Comparison of ENCODE assay signal across 9 mouse cellular contexts in the genomic region with DNA sequence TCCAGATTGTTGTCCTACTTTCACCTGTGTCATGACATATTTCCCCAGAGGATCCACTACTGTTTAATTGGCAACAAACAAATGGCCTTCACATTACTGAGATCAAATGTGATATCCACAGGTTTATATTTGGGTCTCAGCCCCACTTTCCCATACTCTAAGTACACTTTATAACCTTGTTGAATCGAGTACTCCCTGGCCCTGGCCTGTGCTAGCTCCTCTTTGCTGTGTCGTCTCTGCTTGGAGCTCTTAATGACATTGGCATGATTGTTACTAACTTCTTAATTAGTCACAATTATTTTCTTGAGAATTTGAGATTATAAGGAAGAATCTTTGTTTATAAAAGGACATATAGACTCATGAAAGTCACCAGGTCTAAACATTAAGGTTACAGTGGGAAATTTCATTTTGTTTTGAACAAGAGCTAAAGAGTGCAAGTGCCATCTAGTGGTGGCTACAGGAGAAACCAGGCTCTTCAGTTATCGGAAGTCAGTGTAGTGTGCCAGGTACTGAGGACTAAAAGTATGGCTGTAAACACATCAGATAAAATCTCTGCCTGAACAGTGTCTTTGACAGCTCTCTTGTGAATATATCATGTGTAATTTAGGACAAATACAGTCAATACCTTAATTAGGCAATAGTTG. TPM values are rescaled to one million over a fixed set of nuclear protein-coding genes. Genes with fewer than 3 reads are reported as not detected.
A peak's percentile ranks its signal among the peaks of the same experiment; 100 is the strongest.
DNase-seq lines count a peak whose midpoint lies in the region; ATAC-seq and TF ChIP-seq lines count a peak whose summit lies in the region.
"Had no signal": no experiment of that assay in that cellular context is flagged by ENCODE, and none has a peak within 500 bp of the region (broad histone marks: within the 10 kb centered on the region; RNA-seq: fewer than 3 reads in every experiment).

No protein-coding gene starts in this region.

- no peak for ATAC-seq in kidney, embryonic 14.5 days (ENCODE audit: low FRiP score, low TSS enrichment)

- no peaks in the 10 kb centered on the region for H3K36me3 ChIP-seq in kidney, adult 2 months (ENCODE audit: control insufficient read depth, insufficient read depth, low read length)
- no peaks in the 10 kb centered on the region for H3K36me3 ChIP-seq in kidney, embryonic 14.5 days (ENCODE audit: control insufficient read depth, insufficient read depth, low read length)
- no peaks in the 10 kb centered on the region for H3K36me3 ChIP-seq in embryonic facial prominence, embryonic 10.5 days (replicated peaks)

- no peaks in the 10 kb centered on the region; the same call in 1 of the 2 replicates for H3K27me3 ChIP-seq in kidney, adult 2 months (replicated peaks; ENCODE audit: control insufficient read depth, insufficient read depth, low read length)
- H3K27me3 ChIP-seq in kidney, embryonic 14.5 days (ENCODE audit: control insufficient read depth, insufficient read depth, low read length), result no peaks in the 10 kb centered on the region
- H3K27me3 ChIP-seq in embryonic facial prominence, embryonic 10.5 days (replicated peaks; ENCODE audit: low read depth, poor library complexity, severe bottlenecking), result no peaks in the 10 kb centered on the region

- no peak overlapping the region for H3K27ac ChIP-seq in kidney, adult 2 months (ENCODE audit: insufficient read depth, low read depth, low read length)
- no peak overlapping the region for H3K27ac ChIP-seq in kidney, embryonic 14.5 days (ENCODE audit: low read depth, low read length)
- no peak overlapping the region for H3K27ac ChIP-seq in embryonic facial prominence, embryonic 10.5 days (replicated peaks)

- DNase-seq in kidney, adult 2 months, result peak; percentile 27
- DNase-seq in MN1 (ENCODE audit: low spot score), result peak; percentile 50
- peak; percentile 9 for DNase-seq in embryonic facial prominence, embryonic 10.5 days (ENCODE audit: low spot score)
- peak; percentile 14 for DNase-seq in layer of hippocampus, adult 9-11 months
- peak; percentile 23 to 43 for DNase-seq in right cerebral cortex, postnatal 10 days (ENCODE audit: low spot score in 2 of 2)
- no peak for DNase-seq in ovary, adult 18-20 months (ENCODE audit: low spot score)
- no peak for DNase-seq in adrenal gland, adult 8-10 months

- H3K9me3 ChIP-seq in kidney, embryonic 14.5 days (ENCODE audit: control insufficient read depth, low read length), result no peaks in the 10 kb centered on the region
- H3K9me3 ChIP-seq in embryonic facial prominence, embryonic 10.5 days, result no peaks in the 10 kb centered on the region

- no peak overlapping the region for H3K9ac ChIP-seq in kidney, embryonic 14.5 days (ENCODE audit: low read depth, low read length)

- 54% methylated on average over 3 of the region's 3 CpGs for WGBS in kidney, adult 2 months
- 64% methylated on average over 3 of the region's 3 CpGs for WGBS in kidney, embryonic 14.5 days
- WGBS in embryonic facial prominence, embryonic 10.5 days, result 60% methylated on average over 3 of the region's 3 CpGs

- H3K4me2 ChIP-seq in kidney, embryonic 14.5 days (replicated peaks; ENCODE audit: low read depth, low read length), result no peak overlapping the region

- no peaks in the 10 kb centered on the region for H3K4me1 ChIP-seq in kidney, adult 2 months (ENCODE audit: control insufficient read depth, insufficient read depth, low read length)
- H3K4me1 ChIP-seq in kidney, embryonic 14.5 days (ENCODE audit: control insufficient read depth, insufficient read depth, low read length), result no peaks in the 10 kb centered on the region
- no peaks in the 10 kb centered on the region for H3K4me1 ChIP-seq in embryonic facial prominence, embryonic 10.5 days

- no peak overlapping the region for H3K4me3 ChIP-seq in kidney, adult 2 months (ENCODE audit: insufficient read depth, low read depth, low read length)
- H3K4me3 ChIP-seq in kidney, embryonic 14.5 days (ENCODE audit: low read length), result no peak overlapping the region
- H3K4me3 ChIP-seq in embryonic facial prominence, embryonic 10.5 days, result no peak overlapping the region

- TF ChIP-seq POLR2A in kidney, adult 2 months (IDR thresholded peaks at IDR 0.05; ENCODE audit: low read depth, low read length), result no peak

- TF ChIP-seq CTCF in kidney, adult 2 months (conservative IDR thresholded peaks at IDR 0.05; ENCODE audit: insufficient read depth, insufficient read length, low read depth, low read length), result 0 out of 2 replicates have a peak, but pooled peaks have one; percentile 13

RNA-seq across cellular contexts. Expression of a gene that starts 12.9 kb away (rescaled TPM):
- polyA plus RNA-seq in kidney, adult 2 months (2012; rRNA removed), result not detected in 2 replicates
- not detected in 2 replicates for polyA plus RNA-seq in kidney, embryonic 14.5 days (2014; fragmentation: Nextera tagmentation; extraction: Ambion mirVana)
- polyA plus RNA-seq in embryonic facial prominence, embryonic 10.5 days (2016; fragmentation: Nextera tagmentation; extraction: Ambion mirVana), result not detected in 2 replicates
- not detected for total RNA-seq in adrenal gland, adult 8-10 months (2022)
- total RNA-seq: layer of hippocampus, adult 8-10 months had no signal

RNA-seq across cellular contexts. Expression of a gene that starts 24.0 kb away (rescaled TPM):
- polyA plus RNA-seq in kidney, adult 2 months (2012; rRNA removed), result not detected in 2 replicates
- polyA plus RNA-seq in kidney, embryonic 14.5 days (2014; fragmentation: Nextera tagmentation; extraction: Ambion mirVana), result not detected in 2 replicates
- not detected in 2 replicates for polyA plus RNA-seq in embryonic facial prominence, embryonic 10.5 days (2016; fragmentation: Nextera tagmentation; extraction: Ambion mirVana)
- total RNA-seq in adrenal gland, adult 8-10 months (2022), result not detected
- total RNA-seq: layer of hippocampus, adult 8-10 months had no signal

RNA-seq across cellular contexts. Expression of a gene that starts 30.3 kb away (rescaled TPM):
- not detected in 2 replicates for polyA plus RNA-seq in kidney, adult 2 months (2012; rRNA removed)
- 0.10 and 0.30 TPM in 2 replicates for polyA plus RNA-seq in kidney, embryonic 14.5 days (2014; fragmentation: Nextera tagmentation; extraction: Ambion mirVana)
- polyA plus RNA-seq in embryonic facial prominence, embryonic 10.5 days (2016; fragmentation: Nextera tagmentation; extraction: Ambion mirVana), result 0.64 and 0.72 TPM in 2 replicates
- total RNA-seq in adrenal gland, adult 8-10 months (2022), result not detected

RNA-seq across cellular contexts. Expression of a gene that starts 37.2 kb away (rescaled TPM):
- not detected in 2 replicates for polyA plus RNA-seq in kidney, adult 2 months (2012; rRNA removed)
- not detected in 2 replicates for polyA plus RNA-seq in kidney, embryonic 14.5 days (2014; fragmentation: Nextera tagmentation; extraction: Ambion mirVana)
- polyA plus RNA-seq in embryonic facial prominence, embryonic 10.5 days (2016; fragmentation: Nextera tagmentation; extraction: Ambion mirVana), result not detected in 2 replicates
- total RNA-seq in adrenal gland, adult 8-10 months (2022), result not detected
- total RNA-seq: layer of hippocampus, adult 8-10 months had no signal

RNA-seq across cellular contexts. Expression of a gene that starts 59.2 kb away (rescaled TPM):
- not detected in 2 replicates for polyA plus RNA-seq in kidney, adult 2 months (2012; rRNA removed)
- polyA plus RNA-seq in kidney, embryonic 14.5 days (2014; fragmentation: Nextera tagmentation; extraction: Ambion mirVana), result not detected in 2 replicates
- polyA plus RNA-seq in embryonic facial prominence, embryonic 10.5 days (2016; fragmentation: Nextera tagmentation; extraction: Ambion mirVana), result not detected in 2 replicates
- total RNA-seq in adrenal gland, adult 8-10 months (2022), result not detected
- total RNA-seq: layer of hippocampus, adult 8-10 months had no signal

Comparison
In these comparisons a context has a peak if more than half of its experiments do, and no peak if none do; other contexts are left out.
1. DNase-seq: peak in kidney, adult 2 months (single experiment), MN1 (single experiment), embryonic facial prominence, embryonic 10.5 days (single experiment), layer of hippocampus, adult 9-11 months (single experiment) and right cerebral cortex, postnatal 10 days (2 of 2); none in ovary, adult 18-20 months (single experiment) and adrenal gland, adult 8-10 months (single experiment).